Mouse (Mus musculus) limb, embryonic 14.5 days (tissue): ENCODE measurements around the gene Setdb2. TPM values are rescaled to one million over a fixed set of nuclear protein-coding genes. Genes with fewer than 3 reads are reported as not detected.

ENCODE experiments used
- ATAC-seq: fragments of 200-750 bp; cut with Nextera tagmentation; 2 replicates; pipeline ENCODE4 v1.8.0; 2017; ENCODE audit warnings: low read depth, moderate number of reproducible peaks, moderate TSS enrichment; ENCODE audit not compliant: low FRiP score
- DNase-seq: peaks from one replicate; pipeline ENCODE4 v3.0.0-alpha.2; 2015; ENCODE audit warnings: low spot score
- H3K27ac ChIP-seq: fragments of 300-500 bp; sonication (generic); replicated peaks from 2 replicates; pipeline ENCODE4 v1.5.1; 2014; ENCODE audit warnings: low read depth, mild to moderate bottlenecking, low read length, moderate library complexity, mixed read lengths
- H3K27me3 ChIP-seq: fragments of 300-500 bp; sonication (generic); 2 replicates; pipeline ENCODE4 v1.6.1; 2014; ENCODE audit warnings: low read length, mixed read lengths; ENCODE audit not compliant: control insufficient read depth, insufficient read depth
- H3K36me3 ChIP-seq: fragments of 300-500 bp; sonication (generic); 2 replicates; pipeline ENCODE4 v1.6.1; 2014; ENCODE audit warnings: mild to moderate bottlenecking, low read length, moderate library complexity, mixed read lengths; ENCODE audit not compliant: control insufficient read depth, insufficient read depth
- H3K4me1 ChIP-seq: fragments of 300-500 bp; sonication (generic); 2 replicates; pipeline ENCODE4 v1.6.1; 2014; ENCODE audit warnings: antibody characterized with exemption, low read length, mixed read lengths; ENCODE audit not compliant: control insufficient read depth, insufficient read depth
- H3K4me2 ChIP-seq: fragments of 300-500 bp; sonication (generic); replicated peaks from 2 replicates; pipeline ENCODE4 v1.6.1; 2014; ENCODE audit warnings: low read depth, mild to moderate bottlenecking, low read length, moderate library complexity; ENCODE audit not compliant: severe bottlenecking
- H3K4me3 ChIP-seq: fragments of 300-500 bp; sonication (generic); replicated peaks from 2 replicates; pipeline ENCODE4 v1.5.1; 2014; ENCODE audit warnings: low read length
- H3K9ac ChIP-seq: fragments of 300-500 bp; sonication (generic); 2 replicates; pipeline ENCODE4 v1.6.1; 2014; ENCODE audit warnings: mild to moderate bottlenecking, low read depth, low read length, moderate library complexity; ENCODE audit not compliant: severe bottlenecking
- H3K9me3 ChIP-seq: fragments of 300-500 bp; sonication (generic); 2 replicates; pipeline ENCODE4 v1.6.1; 2016; ENCODE audit warnings: low read length; ENCODE audit not compliant: control insufficient read depth
- POLR2A ChIP-seq: fragments of 200-500 bp; IDR thresholded peaks from 2 replicates; pipeline ENCODE4 v1.8.0; 2012; ENCODE audit warnings: inconsistent platforms, mild to moderate bottlenecking, moderate library complexity, borderline replicate concordance; ENCODE audit not compliant: insufficient read depth, insufficient read length; ENCODE audit errors: extremely low read depth
- WGBS: fragments of 180-500 bp; shearing (Covaris S2); extraction: QIAGEN DNeasy Blood & Tissue Kit; methylation state at CpG from one replicate; pipeline ENCODE4 v1.1.7; 2014; 5-methylcytosine and 5-hydroxymethylcytosine counted together
- polyA plus RNA-seq, 2 experiments: library from polyadenylated mRNA; depleted of rRNA in 1 of 2; stranded (reverse) in 1 of 2; unstranded in 1 of 2; fragments of >200 nt; fragmentation: Nextera tagmentation in 1 of 2; extraction: Ambion mirVana in 1 of 2; gene quantifications; 2 replicates each; pipeline versions ENCODE4 v1.2.1 to v1.2.3; 2012 to 2014

Setdb2 gene
- polyA plus RNA-seq, 2 experiments = 7.5 to 8.4 TPM

GRCm38 (mm10) chr14:59437398-59437797 lies 3.3 kb downstream of the Setdb2 start:
- H3K9me3 ChIP-seq = no peaks in the 10 kb centered on the region
- H3K4me3 ChIP-seq = no peak overlapping the region
- H3K36me3 ChIP-seq = no peaks in the 10 kb centered on the region
- ATAC-seq (no peak), DNase-seq (no peak)
- H3K27me3 ChIP-seq = no peaks in the 10 kb centered on the region
- H3K27ac ChIP-seq = no peak overlapping the region
- H3K4me1 ChIP-seq = peaks cover 4% of the 10 kb centered on the region; the same call in 1 of the 2 replicates
- TF ChIP-seq POLR2A = no peak
- H3K9ac ChIP-seq = no peak overlapping the region
- WGBS = 81% methylated on average over 3 of the region's 3 CpGs
- H3K4me2 ChIP-seq = no peak overlapping the region

- Histone ChIP-seq H3K36me3 (no peaks in the 10 kb centered on the region), H3K9me3 (no peaks in the 10 kb centered on the region), H3K4me1 (peaks cover 4% of the 10 kb centered on the region; the same call in 1 of the 2 replicates), H3K4me3 (no peak overlapping the region), H3K27me3 (no peaks in the 10 kb centered on the region), H3K27ac (no peak overlapping the region), H3K9ac (no peak overlapping the region), H3K4me2 (no peak overlapping the region)
- no peak for TF ChIP-seq POLR2A
- no peak for ATAC-seq
- no peak for DNase-seq
Measured at GRCm38 (mm10) chr14:59435206-59435605, 5.5 kb downstream of the Setdb2 start.

GRCm38 (mm10) chr14:59433902-59434301 lies 6.8 kb downstream of the Setdb2 start:
- 74% methylated on average over 2 of the region's 2 CpGs for WGBS
- no peak overlapping the region for H3K27ac ChIP-seq
- TF ChIP-seq POLR2A = no peak
- H3K27me3 ChIP-seq = no peaks in the 10 kb centered on the region
- H3K4me3 ChIP-seq = no peak overlapping the region
- no peaks in the 10 kb centered on the region for H3K9me3 ChIP-seq
- no peak overlapping the region for H3K9ac ChIP-seq
- H3K4me2 ChIP-seq = no peak overlapping the region
- ATAC-seq (no peak), DNase-seq (no peak)
- no peaks in the 10 kb centered on the region for H3K4me1 ChIP-seq
- no peaks in the 10 kb centered on the region for H3K36me3 ChIP-seq

GRCm38 (mm10) chr14:59430556-59430955 lies 10.1 kb downstream of the Setdb2 start:
- H3K36me3 ChIP-seq = no peaks in the 10 kb centered on the region
- H3K27me3 ChIP-seq = no peaks in the 10 kb centered on the region
- no peak overlapping the region for H3K9ac ChIP-seq
- TF ChIP-seq POLR2A = no peak
- no peaks in the 10 kb centered on the region for H3K9me3 ChIP-seq
- H3K4me1 ChIP-seq = no peaks in the 10 kb centered on the region
- 84% methylated on average over 1 of the region's 1 CpGs for WGBS
- no peak overlapping the region for H3K4me2 ChIP-seq
- H3K4me3 ChIP-seq = no peak overlapping the region
- DNase-seq = no peak
- ATAC-seq = no peak
- H3K27ac ChIP-seq = no peak overlapping the region

DNA sequence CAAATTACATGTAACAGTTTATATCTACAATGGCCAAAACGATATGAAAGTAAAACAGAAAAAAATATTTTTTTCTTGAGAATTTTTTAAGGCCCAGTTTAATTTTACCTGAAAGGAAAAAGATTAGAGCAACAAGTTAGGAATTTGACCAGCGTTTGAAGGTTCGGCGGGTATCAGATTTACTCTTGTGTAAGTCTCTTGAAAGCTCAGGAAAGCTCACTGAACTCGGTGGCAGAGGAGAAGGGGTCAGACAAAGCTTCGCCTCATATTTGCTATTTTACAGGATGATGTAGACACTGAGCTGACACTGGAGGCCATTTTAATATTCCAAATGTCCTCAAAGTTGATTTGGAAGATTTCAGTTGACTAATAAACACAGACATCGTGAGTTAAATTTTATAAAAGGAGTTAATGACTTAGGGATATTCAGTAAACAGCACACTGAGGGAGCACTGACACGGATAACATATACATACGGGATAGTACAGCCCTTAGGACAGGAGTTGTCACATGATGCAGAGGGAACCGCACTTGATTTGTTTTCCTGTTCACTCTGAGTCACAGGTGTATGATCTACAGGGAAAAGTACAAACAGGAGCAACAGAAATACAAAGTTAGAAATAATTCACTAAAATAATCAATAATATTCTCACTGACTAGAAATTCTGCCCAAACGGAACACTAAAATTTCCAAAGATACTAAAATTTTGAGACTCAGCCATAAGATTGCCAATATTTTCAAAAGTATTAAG lies 17.6 kb downstream of the Setdb2 start:
- H3K4me3 ChIP-seq = no peak overlapping the region
- H3K36me3 ChIP-seq = peaks cover 6% of the 10 kb centered on the region; the same call in 1 of the 2 replicates
- DNase-seq (no peak), ATAC-seq (no peak)
- H3K4me2 ChIP-seq = no peak overlapping the region
- no peaks in the 10 kb centered on the region for H3K9me3 ChIP-seq
- no peaks in the 10 kb centered on the region for H3K27me3 ChIP-seq
- WGBS = 89% methylated on average over 11 of the region's 11 CpGs
- no peak for TF ChIP-seq POLR2A
- no peak overlapping the region for H3K9ac ChIP-seq
- no peaks in the 10 kb centered on the region for H3K4me1 ChIP-seq
- H3K27ac ChIP-seq = no peak overlapping the region
